ENCODE assay signal across 26 mouse cellular contexts in genomic region chr5:76947758-76948157, GRCm38 (mm10). TPM values are rescaled to one million over a fixed set of nuclear protein-coding genes. Genes with fewer than 3 reads are reported as not detected.
A peak's percentile ranks its signal among the peaks of the same experiment; 100 is the strongest.
DNase-seq lines count a peak whose midpoint lies in the region; ATAC-seq and TF ChIP-seq lines count a peak whose summit lies in the region.
"Had no signal": no experiment of that assay in that cellular context is flagged by ENCODE, and none has a peak within 500 bp of the region (broad histone marks: within the 10 kb centered on the region; RNA-seq: fewer than 3 reads in every experiment).

No protein-coding gene starts in this region.

- intact Hi-C loops in gastrocnemius, adult 2 months (cut with DNase I) = no loop called here
- intact Hi-C loops in gastrocnemius, postnatal 14 days (cut with DNase I; ENCODE audit: low total_unique reads) = no loop called here

- no peak overlapping the region for H3K9ac ChIP-seq in heart, embryonic 16.5 days (ENCODE audit: low read length)
- H3K9ac ChIP-seq: midbrain, embryonic 12.5 days; neural tube, embryonic 13.5 days had no signal

- H3K4me3 ChIP-seq in gastrocnemius, adult 2 months = no peak overlapping the region; the same call in 1 of the 2 replicates
- H3K4me3 ChIP-seq in heart, embryonic 16.5 days (ENCODE audit: low read length) = no peak overlapping the region
- peak overlapping the region; percentile 74 for H3K4me3 ChIP-seq in megakaryocyte, embryonic 14.5 days (replicated peaks)
- H3K4me3 ChIP-seq: erythroblast, embryonic 14.5 days; midbrain, embryonic 12.5 days; neural tube, embryonic 13.5 days had no signal

- H3K27ac ChIP-seq in gastrocnemius, adult 2 months = peak overlapping the region; percentile 72
- peak overlapping the region; percentile 24 for H3K27ac ChIP-seq in heart, embryonic 16.5 days (ENCODE audit: low read length)
- H3K27ac ChIP-seq: hindbrain, postnatal 0 days; midbrain, embryonic 12.5 days; neural tube, embryonic 13.5 days had no signal

- no peaks in the 10 kb centered on the region for H3K9me3 ChIP-seq in heart, embryonic 16.5 days (replicated peaks; ENCODE audit: control insufficient read depth, low read length)
- H3K9me3 ChIP-seq in megakaryocyte, embryonic 14.5 days = no peaks in the 10 kb centered on the region
- H3K9me3 ChIP-seq: midbrain, embryonic 12.5 days; neural tube, embryonic 13.5 days had no signal

- WGBS in heart, embryonic 16.5 days = 74% methylated on average over 4 of the region's 4 CpGs

- no peaks in the 10 kb centered on the region for H3K27me3 ChIP-seq in heart, embryonic 16.5 days (ENCODE audit: control insufficient read depth, insufficient read depth, low read length)
- no peaks in the 10 kb centered on the region for H3K27me3 ChIP-seq in megakaryocyte, embryonic 14.5 days (replicated peaks)
- H3K27me3 ChIP-seq: midbrain, embryonic 12.5 days; neural tube, embryonic 13.5 days had no signal

- no peak for DNase-seq in gastrocnemius, adult 2 months
- no peak for DNase-seq in gastrocnemius, postnatal 14 days
- DNase-seq in heart, adult 18-20 months = no peak
- DNase-seq in testis, postnatal 10 days (ENCODE audit: low spot score) = no peak
- DNase-seq in left cerebral cortex, adult 11 months (ENCODE audit: low spot score) = no peak
- DNase-seq: cerebellum, adult 8-10 months; kidney, adult 9 months; kidney, postnatal 4 days; lung, postnatal 4 days; spleen, adult 18-20 months; thymus, postnatal 14 days had no signal

- peaks cover 42% of the 10 kb centered on the region for H3K4me1 ChIP-seq in heart, embryonic 16.5 days (ENCODE audit: control insufficient read depth, insufficient read depth, low read length)
- peaks cover 68% of the 10 kb centered on the region for H3K4me1 ChIP-seq in megakaryocyte, embryonic 14.5 days

- TF ChIP-seq CTCF in gastrocnemius, adult 2 months (IDR thresholded peaks at IDR 0.05) = no peak

- H3K36me3 ChIP-seq in heart, embryonic 16.5 days (ENCODE audit: control insufficient read depth, insufficient read depth) = no peaks in the 10 kb centered on the region
- peaks cover 8% of the 10 kb centered on the region for H3K36me3 ChIP-seq in megakaryocyte, embryonic 14.5 days (replicated peaks; ENCODE audit: low read length)
- H3K36me3 ChIP-seq: neural tube, embryonic 13.5 days had no signal

- H3K4me2 ChIP-seq in heart, embryonic 16.5 days (ENCODE audit: low read depth, low read length) = peak overlapping the region; percentile 21; the same call in 1 of the 2 replicates
- H3K4me2 ChIP-seq: midbrain, embryonic 12.5 days; neural tube, embryonic 13.5 days had no signal

- ATAC-seq in heart, embryonic 16.5 days (replicated peaks; ENCODE audit: extremely low read depth, insufficient read depth, low FRiP score) = no peak
- ATAC-seq in megakaryocyte, adult 5-6 weeks (ENCODE audit: poor library complexity, severe bottlenecking) = no peak
- ATAC-seq: CD4-positive, CD25-positive, alpha-beta regulatory T cell, adult 4 months; forebrain, embryonic 14.5 days; hindbrain, postnatal 0 days had no signal

RNA-seq across cellular contexts. Expression of gene Paics, which starts 3.3 kb away (rescaled TPM):
- 100 to 1,000 TPM; 129 to 139 TPM for total RNA-seq in gastrocnemius, adult 2 months (2021)
- 100 to 1,000 TPM; 129 to 152 TPM for total RNA-seq in gastrocnemius, postnatal 14 days (2021)
- polyA plus RNA-seq in heart, embryonic 16.5 days (2015; fragmentation: Nextera tagmentation; extraction: Ambion mirVana) = 251 and 274 TPM in 2 replicates
- 100 to 1,000 TPM; 159 TPM for total RNA-seq in heart, adult 18-20 months (2021)
- 2.7 and 25.3 TPM in 2 replicates for polyA plus RNA-seq in megakaryocyte, embryonic 14.5 days (2012; ENCODE audit: insufficient read depth, low replicate concordance)
- total RNA-seq in megakaryocyte, adult 5-6 weeks (2015) = 182 and 193 TPM in 2 replicates
- total RNA-seq in megakaryocyte, adult 5-6 weeks (2017) = 187 and 225 TPM in 2 replicates

RNA-seq across cellular contexts. Expression of gene Ppat, which starts 3.6 kb away (rescaled TPM):
- 10 to 100 TPM; 21.2 to 21.8 TPM for total RNA-seq in gastrocnemius, adult 2 months (2021)
- 10 to 100 TPM; 22.0 to 29.8 TPM for total RNA-seq in gastrocnemius, postnatal 14 days (2021)
- polyA plus RNA-seq in heart, embryonic 16.5 days (2015; fragmentation: Nextera tagmentation; extraction: Ambion mirVana) = 22.0 and 29.3 TPM in 2 replicates
- total RNA-seq in heart, adult 18-20 months (2021) = 10 to 100 TPM; 13.3 to 15.1 TPM
- polyA plus RNA-seq in megakaryocyte, embryonic 14.5 days (2012; ENCODE audit: insufficient read depth, low replicate concordance) = 0.50 and 4.0 TPM in 2 replicates
- 11.4 and 13.0 TPM in 2 replicates for total RNA-seq in megakaryocyte, adult 5-6 weeks (2015)
- total RNA-seq in megakaryocyte, adult 5-6 weeks (2017) = 19.3 and 20.1 TPM in 2 replicates

RNA-seq across cellular contexts. Expression of gene Srp72, which starts 26.7 kb away (rescaled TPM):
- 10 to 100 TPM; 46.6 to 55.9 TPM for total RNA-seq in gastrocnemius, adult 2 months (2021)
- 10 to 100 TPM; 57.7 to 63.8 TPM for total RNA-seq in gastrocnemius, postnatal 14 days (2021)
- polyA plus RNA-seq in heart, embryonic 16.5 days (2015; fragmentation: Nextera tagmentation; extraction: Ambion mirVana) = 51.9 and 53.8 TPM in 2 replicates
- 10 to 100 TPM; 40.4 to 50.6 TPM for total RNA-seq in heart, adult 18-20 months (2021)
- polyA plus RNA-seq in megakaryocyte, embryonic 14.5 days (2012; ENCODE audit: insufficient read depth, low replicate concordance) = 10.0 and 62.0 TPM in 2 replicates
- 83.0 and 91.0 TPM in 2 replicates for total RNA-seq in megakaryocyte, adult 5-6 weeks (2015)
- 133 and 141 TPM in 2 replicates for total RNA-seq in megakaryocyte, adult 5-6 weeks (2017)

RNA-seq across cellular contexts. Expression of gene Aasdh, which starts 42.4 kb away (rescaled TPM):
- total RNA-seq in gastrocnemius, adult 2 months (2021) = 10 to 100 TPM in 1 of 2 experiments, 1 to 10 TPM in 1; 9.6 to 12.9 TPM
- total RNA-seq in gastrocnemius, postnatal 14 days (2021) = 1 to 10 TPM; 7.9 to 8.4 TPM
- 17.9 and 22.3 TPM in 2 replicates for polyA plus RNA-seq in heart, embryonic 16.5 days (2015; fragmentation: Nextera tagmentation; extraction: Ambion mirVana)
- 10 to 100 TPM; 16.8 to 16.9 TPM for total RNA-seq in heart, adult 18-20 months (2021)
- 0.31 TPM in 1 of 2 replicates, not detected in the other for polyA plus RNA-seq in megakaryocyte, embryonic 14.5 days (2012; ENCODE audit: insufficient read depth, low replicate concordance)
- total RNA-seq in megakaryocyte, adult 5-6 weeks (2015) = 6.4 and 7.6 TPM in 2 replicates
- 13.3 and 14.4 TPM in 2 replicates for total RNA-seq in megakaryocyte, adult 5-6 weeks (2017)

RNA-seq across cellular contexts. Expression of gene Arl9, which starts 56.1 kb away (rescaled TPM):
- not detected for total RNA-seq in gastrocnemius, adult 2 months (2021)
- not detected for total RNA-seq in gastrocnemius, postnatal 14 days (2021)
- 0.31 TPM in 1 of 2 replicates, not detected in the other for polyA plus RNA-seq in heart, embryonic 16.5 days (2015; fragmentation: Nextera tagmentation; extraction: Ambion mirVana)
- total RNA-seq in heart, adult 18-20 months (2021) = not detected
- polyA plus RNA-seq in megakaryocyte, embryonic 14.5 days (2012; ENCODE audit: insufficient read depth, low replicate concordance) = not detected in 2 replicates
- 0.31 and 1.3 TPM in 2 replicates for total RNA-seq in megakaryocyte, adult 5-6 weeks (2015)
- total RNA-seq in megakaryocyte, adult 5-6 weeks (2017) = not detected in 2 replicates
- total RNA-seq: adrenal gland, postnatal 4 days; common myeloid progenitor, adult 5-6 weeks; hindbrain, postnatal 0 days; layer of hippocampus, postnatal 14 days; left cerebral cortex, postnatal 14 days had no signal
- polyA plus RNA-seq: CD4-positive, CD25-positive, alpha-beta regulatory T cell, adult 4 months; embryonic facial prominence, embryonic 11.5 days; erythroblast, embryonic 14.5 days; forebrain, embryonic 14.5 days; hindbrain, postnatal 0 days; midbrain, embryonic 12.5 days; neural tube, embryonic 13.5 days; stomach, embryonic 14.5 days had no signal
